Mouse (Mus musculus): ENCODE measurements around the gene Ube2r2. TPM values are rescaled to one million over a fixed set of nuclear protein-coding genes. Genes with fewer than 3 reads are reported as not detected.

The Ube2r2 gene
- total RNA-seq, 2 experiments from 2014 or later, result 91.3 to 93.6 TPM

DNA sequence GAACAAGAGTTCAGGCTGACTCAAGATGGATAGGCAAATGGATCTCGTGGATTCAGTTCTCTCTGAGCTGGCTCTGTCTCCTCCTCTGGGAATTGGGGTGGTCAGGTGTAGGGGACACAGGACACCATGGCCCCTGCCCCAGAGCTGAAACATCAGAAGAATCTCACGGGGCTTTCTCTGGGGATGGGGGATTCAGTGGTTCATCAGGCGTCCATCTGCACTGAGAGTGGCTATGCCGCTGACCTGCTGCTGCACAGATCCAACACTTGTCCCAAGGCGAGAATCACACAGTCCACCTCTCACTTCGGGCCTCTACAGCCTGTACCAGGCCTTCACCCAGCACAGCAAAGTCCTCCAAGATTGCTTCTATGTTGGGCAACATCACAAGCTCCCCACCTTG lies 20.5 kb upstream of the Ube2r2 start:
- DNase-seq (ENCODE audit: extremely low spot score in 1 of 2, low spot score in 2 of 2), result no peak
- intact Hi-C loops (cut with DNase I), result no loop called here

DNA sequence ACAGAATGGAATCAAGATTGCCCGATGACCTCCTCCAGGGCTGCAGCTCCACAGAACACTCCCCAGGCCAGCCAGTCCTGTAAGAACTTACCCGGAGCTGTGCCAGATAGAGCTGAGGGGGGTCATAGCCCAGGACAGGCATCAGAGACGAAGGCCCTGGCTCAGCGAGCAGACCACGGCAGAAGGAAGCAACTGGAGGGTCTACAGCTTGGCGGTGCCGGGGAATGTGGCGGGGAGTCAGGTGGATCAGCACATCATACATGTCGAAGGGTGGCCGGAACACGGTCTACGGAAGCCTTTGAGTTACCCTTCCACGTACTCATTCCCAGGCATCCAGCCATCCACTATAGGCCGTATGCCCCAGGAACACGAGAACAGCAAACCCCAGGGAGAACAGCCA lies 19.8 kb upstream of the Ube2r2 start:
- intact Hi-C loops (cut with DNase I), result no loop called here
- DNase-seq (ENCODE audit: extremely low spot score in 1 of 2, low spot score in 2 of 2), result no peak

DNA sequence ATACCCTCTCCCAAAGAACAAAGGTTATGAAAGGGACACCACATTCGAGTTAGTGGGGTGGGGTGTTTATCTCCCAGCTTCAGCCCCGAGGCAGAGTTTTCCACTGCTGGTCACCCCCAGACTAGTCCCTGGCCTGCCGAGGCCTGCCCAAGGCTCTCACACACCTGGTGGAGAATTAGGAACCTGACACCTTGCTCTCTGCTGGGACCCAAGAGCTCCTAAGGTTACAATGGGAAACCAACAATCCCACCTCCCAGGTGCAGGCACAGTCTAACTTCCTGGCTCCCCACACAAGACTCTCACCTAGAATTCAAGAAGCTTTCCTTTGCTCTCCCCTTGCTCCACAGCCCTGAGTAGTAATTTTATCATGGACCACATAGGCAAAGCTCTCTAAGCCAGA lies 18.7 kb upstream of the Ube2r2 start:
- DNase-seq (ENCODE audit: extremely low spot score in 1 of 2, low spot score in 2 of 2), result no peak
- intact Hi-C loops (cut with DNase I), result no loop called here

DNA sequence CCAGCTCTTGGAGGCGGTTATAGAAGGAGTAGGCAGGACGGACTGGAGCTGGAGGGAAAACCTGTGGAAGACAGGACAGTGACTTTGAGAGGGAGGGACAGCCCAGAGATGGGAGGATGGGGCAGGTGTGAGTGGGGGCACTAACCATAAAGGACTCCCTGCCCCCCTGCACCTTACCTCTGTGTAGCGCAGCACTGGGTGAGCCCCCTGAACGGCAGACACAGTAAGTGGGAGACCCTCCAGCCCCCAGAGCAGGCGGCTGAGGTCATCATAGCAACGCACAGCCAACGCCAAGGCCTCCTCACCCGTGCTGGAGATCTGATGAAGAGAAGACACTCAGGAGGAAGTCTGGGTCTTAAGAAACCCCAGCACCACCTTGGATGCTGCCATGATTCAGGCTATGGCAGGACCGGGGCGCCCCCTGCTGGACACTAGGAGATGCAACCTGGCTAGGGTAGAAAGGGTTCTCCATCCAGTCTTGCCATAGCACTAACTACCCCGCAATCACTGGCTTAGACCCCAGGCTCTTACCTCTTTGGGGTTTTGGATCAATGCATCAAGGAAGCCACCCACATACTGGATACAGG lies 16.7 kb upstream of the Ube2r2 start:
- peak in 1 of 2 experiments; percentile 73 for DNase-seq (ENCODE audit: extremely low spot score in 1 of 2, low spot score in 2 of 2)
- intact Hi-C loops (cut with DNase I), result loop anchor here (1.0 kb wide), 1 partner anchor 68 kb away; no protein-coding TSS in a partner anchor

DNA sequence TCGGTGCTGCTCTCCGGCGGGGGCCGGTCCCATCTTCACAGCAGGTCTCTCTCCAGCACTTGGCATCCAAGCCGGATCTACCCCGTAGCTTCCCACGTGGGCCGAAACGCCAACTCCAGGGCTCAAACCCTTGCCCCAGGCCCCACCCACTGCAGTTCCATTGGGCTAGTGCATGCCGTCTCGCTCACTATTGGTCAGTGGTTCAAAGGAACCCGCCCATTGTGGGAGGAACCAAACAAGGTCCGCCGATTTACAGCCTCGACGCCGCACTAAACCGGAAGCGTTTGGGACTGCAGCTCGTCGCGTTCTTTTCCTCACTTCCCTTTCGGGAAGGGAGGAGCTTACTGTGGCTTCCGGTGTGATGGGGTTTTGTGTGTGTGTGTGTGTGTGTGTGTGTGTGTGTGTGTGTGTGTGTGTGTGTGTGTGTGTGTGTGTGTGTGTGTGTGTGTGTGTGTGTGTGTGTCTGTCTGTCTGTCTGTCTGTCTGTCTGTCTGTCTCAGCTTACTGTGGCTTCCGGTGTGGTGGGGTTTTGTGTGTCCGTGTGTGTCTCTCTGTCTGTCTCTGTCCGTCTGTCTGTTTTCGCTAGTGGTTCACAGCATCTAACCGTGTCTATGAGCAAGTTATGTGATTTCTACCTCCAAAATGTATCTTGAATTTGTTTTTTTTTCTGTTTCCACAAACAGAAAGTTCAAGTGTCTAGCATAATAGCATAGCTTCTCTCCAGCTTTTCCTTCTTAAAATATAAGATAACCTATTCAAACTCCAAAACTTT lies 11.2 kb upstream of the Ube2r2 start, which contains the start of gene Nol6:
Gene Nol6 (minus strand): TSS at position 276 of the 772 bp plus-strand sequence.
- DNase-seq (ENCODE audit: extremely low spot score in 1 of 2, low spot score in 2 of 2), result peak; percentile 99
- intact Hi-C loops (cut with DNase I), result no loop called here

DNA sequence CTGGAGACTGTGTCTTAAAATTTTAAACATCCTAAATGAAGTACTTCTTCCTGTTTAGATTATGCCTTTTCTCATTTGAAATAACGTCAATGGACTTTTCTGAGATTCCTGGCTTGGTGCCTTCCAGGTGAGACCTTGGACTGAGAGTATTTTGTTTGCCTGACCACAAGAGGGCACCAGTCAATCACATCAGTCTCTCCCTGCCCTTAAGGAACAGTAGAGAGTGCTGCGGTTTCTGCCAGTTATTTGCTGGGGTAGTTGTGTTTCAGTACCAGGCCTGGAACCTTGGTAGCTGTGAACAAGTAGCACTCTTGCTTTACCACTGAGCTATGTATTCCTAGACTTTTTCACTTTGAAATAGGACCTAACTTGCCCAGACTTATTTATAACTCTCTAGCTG lies 6.1 kb upstream of the Ube2r2 start:
- DNase-seq (ENCODE audit: extremely low spot score in 1 of 2, low spot score in 2 of 2), result peak in 1 of 2 experiments; percentile 65

DNA sequence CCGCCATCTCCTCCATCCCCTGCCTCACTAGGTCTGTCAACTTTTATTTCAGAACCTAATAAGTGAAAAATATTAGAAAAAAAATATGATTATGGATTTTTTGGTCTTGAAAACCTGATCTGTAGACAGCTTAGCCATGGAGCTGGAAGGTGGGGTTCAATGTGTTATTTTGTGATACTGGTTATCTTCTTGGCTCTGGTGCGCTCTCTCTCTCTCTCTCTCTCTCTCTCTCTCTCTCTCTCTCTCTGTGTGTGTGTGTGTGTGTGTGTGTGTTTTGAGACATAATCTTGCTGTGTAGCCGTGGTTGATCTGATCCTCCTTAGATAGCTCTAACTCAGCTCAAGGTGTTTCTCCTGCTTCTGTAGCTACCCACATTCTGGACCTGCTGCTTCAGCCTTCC lies 5.7 kb upstream of the Ube2r2 start:
- no peak for DNase-seq (ENCODE audit: extremely low spot score in 1 of 2, low spot score in 2 of 2)
- intact Hi-C loops (cut with DNase I), result loop anchor here (5.0 kb wide), 2 partner anchors 37 to 157 kb away; no protein-coding TSS in a partner anchor

More for the DNA sequence above, 6.1 kb upstream of the Ube2r2 start:
- intact Hi-C loops (cut with DNase I), result loop anchor here (5.0 kb wide), 1 partner anchor 158 kb away; no protein-coding TSS in a partner anchor

DNA sequence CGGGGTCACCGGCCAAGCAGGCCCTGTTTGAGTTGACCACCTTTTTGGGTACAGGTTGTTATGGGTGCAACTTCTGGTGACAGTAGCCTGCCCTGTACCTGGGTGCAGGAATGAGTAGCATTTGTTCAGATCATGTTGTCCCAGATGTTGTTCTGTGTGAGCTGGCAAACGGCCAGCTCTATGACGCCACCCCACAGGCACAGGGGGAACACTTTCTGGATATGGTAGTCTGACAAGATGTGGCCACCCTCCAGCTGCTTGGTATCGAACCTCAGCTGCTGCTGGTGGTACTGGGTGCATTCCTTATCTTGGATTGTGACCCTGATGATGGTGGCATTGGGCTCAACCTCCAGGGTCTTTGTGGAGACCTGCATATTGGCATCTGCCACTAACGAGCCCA lies 3.1 kb upstream of the Ube2r2 start:
- DNase-seq (ENCODE audit: extremely low spot score in 1 of 2, low spot score in 2 of 2), result no peak
- intact Hi-C loops (cut with DNase I), result loop anchor here (5.0 kb wide), 1 partner anchor 35 kb away; no protein-coding TSS in a partner anchor

DNA sequence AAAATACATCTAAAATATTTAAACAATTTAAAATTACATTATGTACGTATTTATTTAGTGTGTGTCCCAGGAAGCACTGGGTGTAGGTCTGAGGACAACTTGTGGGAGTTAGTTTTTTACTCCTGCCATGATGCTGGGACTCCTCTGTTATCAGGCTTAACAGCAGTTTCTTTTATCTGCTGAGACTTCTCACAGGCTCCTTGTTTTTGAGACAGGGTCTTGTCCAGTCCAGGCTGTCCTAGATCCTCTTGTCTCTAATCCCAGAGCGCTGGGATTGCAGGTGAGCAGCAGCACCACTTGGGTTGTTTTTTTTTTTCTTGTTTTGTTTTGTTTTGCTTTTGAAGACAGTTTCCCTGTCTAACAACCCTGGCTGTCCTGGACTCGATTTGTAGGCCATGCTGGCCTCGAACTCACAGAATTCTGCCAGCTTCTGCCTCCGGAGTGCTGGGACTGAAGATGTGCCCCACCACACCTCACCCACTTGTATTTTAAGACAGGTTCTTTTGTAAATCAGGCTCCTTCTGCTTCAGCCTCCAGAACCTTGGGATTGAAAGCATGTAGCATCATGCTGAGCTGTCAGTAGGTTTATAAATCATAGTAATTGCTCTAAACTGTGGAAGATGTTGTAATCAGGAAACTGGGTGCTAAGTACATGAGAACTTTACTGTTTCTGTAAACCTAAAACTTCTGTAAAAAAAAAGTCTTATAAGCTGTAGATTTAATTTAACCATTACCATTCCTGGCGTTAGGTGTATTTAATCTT lies 1.8 kb upstream of the Ube2r2 start:
- intact Hi-C loops (cut with DNase I), result loop anchor here (5.0 kb wide), 1 partner anchor 34 kb away; no protein-coding TSS in a partner anchor
- no peak for DNase-seq (ENCODE audit: extremely low spot score in 1 of 2, low spot score in 2 of 2)

DNA sequence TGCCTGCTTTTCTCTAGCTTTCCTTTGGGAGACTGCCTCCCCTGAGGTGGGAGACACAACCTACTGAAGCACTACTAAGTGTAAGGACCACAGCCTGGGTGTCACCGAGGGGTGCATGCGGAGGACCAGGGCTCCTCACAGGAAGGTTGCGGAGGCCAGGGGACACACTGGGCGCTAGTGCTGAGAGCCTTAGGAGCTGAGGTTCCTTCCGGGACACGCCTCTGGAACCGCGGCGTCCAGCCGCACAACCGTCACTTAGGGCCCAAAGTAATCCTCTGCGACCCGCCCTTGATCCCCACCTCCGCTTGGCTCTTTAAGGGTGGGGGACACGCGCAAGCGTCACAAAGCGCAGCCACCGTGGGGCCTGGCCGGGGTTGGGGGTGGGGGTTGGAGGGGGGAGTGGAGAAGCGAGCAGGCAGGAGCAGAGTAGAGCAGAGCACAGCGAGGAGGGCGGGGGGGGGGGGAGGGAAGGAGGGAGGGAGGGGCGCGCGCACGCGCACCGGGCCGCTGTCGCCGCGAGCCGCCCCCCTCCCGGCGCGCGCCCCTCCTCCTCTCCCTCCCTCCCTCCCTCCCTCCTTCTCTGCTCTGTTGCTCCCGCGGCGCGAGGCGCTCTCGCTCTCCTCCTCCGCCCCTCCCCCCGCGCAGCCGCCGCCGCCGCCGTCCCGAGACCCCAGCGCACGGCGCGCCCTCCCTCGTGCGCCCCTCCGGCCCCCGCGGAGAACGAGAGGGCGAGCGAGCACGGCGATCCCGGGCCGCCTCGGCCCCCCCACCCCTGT lies 420 bp upstream of the Ube2r2 start:
- intact Hi-C loops (cut with DNase I), result loop anchor here (5.0 kb wide), 1 partner anchor 32 kb away; no protein-coding TSS in a partner anchor
- DNase-seq (ENCODE audit: extremely low spot score in 1 of 2, low spot score in 2 of 2), result peak; percentile 47 to 89

DNA sequence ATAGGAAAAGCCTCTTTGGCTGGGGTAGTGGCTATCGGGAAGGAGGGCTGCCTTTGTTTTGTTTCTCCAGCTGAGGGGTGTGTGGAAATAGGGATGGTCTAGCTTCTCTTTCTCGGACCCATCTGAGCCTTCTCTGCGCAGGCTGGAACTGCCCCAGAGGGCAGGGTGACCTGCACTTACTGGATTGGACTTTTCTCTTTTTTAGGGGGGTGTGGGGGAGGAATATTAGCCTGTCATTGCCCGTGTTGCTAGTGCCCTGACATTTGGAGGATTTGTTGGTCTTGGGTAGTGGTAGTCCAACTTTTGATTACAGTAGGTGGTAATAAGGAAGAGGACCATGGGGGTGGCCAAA lies 887 bp downstream of the Ube2r2 start:
- no peak for DNase-seq (ENCODE audit: extremely low spot score in 1 of 2, low spot score in 2 of 2)
- intact Hi-C loops (cut with DNase I), result no loop called here

DNA sequence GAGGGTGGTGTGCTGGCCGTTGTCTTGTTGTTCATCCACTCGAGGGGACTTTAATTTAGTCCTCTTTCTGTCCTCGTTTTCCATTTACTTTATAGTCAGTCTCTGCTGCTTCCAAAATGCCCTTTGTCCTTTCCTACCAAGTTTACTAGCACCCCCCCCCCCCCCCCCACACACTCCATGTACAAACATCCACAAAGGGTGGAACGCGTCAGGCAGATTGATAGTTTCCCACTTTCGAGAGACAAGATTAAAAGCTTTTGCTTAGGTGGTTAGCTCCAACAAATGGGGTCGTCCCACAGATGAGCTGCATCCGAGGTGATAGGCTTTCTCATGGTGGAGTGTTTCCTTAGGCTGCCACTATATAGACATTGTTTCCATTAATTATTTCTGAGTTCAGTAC lies 1.3 kb downstream of the Ube2r2 start:
- intact Hi-C loops (cut with DNase I), result no loop called here
- DNase-seq (ENCODE audit: extremely low spot score in 1 of 2, low spot score in 2 of 2), result no peak

DNA sequence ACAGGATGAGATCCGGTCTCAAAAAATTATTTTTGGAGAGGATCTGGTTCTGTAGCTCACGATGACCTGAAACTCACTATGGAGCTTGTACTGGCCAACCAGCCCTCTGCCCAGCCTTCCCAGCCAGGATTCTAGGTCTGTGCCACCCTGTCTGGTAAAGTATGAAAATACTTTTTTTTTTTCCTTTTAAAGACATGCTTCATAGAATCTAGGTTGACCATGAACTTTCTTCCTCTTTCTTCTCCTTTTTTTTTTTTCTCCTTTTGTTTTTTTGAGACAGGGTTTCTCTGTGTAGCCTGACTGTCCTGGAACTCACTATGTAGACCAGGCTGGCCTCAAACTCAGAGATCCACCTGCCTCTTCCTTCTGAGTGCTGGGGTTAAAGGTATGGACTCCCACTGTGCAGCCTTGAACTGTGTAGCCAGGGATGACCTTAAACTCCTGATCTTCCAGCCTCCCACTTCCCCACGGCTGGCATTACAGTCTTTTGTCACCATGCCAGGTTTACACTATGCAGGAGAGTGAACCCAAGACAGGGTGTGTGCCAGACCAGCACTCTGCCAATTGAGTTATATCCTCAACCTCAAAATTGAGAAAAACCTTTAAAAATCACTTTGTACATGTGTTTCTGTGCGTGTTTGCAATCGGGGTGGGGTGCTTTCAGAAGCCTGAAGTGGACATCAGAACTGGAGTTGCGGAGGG lies 4.8 kb downstream of the Ube2r2 start:
- intact Hi-C loops (cut with DNase I), result no loop called here
- DNase-seq (ENCODE audit: extremely low spot score in 1 of 2, low spot score in 2 of 2), result no peak

DNA sequence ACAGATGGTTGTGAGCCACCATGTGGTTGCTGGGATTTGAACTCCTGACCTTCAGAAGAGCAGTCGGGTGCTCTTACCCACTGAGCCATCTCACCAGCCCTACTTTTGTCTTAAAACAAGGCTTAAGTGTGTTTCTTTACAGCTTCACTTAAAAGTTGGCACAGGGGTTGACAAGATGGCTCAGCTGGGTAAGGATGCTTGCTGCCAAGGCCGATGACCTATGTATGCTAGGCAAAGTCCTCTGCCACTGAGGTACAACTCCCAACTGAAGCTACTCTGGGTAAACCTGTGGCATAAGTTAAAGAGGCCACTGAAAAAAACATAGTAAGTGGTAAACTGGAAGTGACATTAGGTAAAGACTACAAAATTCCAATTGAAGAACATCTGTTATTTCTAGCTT lies 7.1 kb downstream of the Ube2r2 start:
- DNase-seq (ENCODE audit: extremely low spot score in 1 of 2, low spot score in 2 of 2), result no peak
- intact Hi-C loops (cut with DNase I), result no loop called here

DNA sequence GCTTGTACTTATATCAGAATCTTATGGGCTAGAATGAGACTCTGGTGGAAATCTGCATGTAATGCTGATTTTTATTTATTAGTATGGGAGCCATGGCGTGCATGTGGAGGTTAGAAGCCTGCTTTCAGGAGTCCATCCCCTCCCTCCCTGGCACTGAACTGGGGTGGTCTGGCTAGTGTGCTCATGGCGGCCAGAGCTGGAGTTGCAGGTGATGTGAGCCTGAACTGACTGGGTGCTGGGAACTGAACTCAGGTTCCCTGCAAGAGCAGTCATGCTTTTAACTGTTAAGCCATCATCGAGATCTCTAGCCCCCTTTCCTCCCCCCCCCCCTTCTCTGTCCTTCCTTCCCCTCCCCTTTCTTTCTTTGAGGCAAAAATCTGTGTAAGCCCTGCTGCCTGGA lies 14.3 kb downstream of the Ube2r2 start:
- intact Hi-C loops (cut with DNase I), result no loop called here
- DNase-seq (ENCODE audit: extremely low spot score in 1 of 2, low spot score in 2 of 2), result no peak

DNA sequence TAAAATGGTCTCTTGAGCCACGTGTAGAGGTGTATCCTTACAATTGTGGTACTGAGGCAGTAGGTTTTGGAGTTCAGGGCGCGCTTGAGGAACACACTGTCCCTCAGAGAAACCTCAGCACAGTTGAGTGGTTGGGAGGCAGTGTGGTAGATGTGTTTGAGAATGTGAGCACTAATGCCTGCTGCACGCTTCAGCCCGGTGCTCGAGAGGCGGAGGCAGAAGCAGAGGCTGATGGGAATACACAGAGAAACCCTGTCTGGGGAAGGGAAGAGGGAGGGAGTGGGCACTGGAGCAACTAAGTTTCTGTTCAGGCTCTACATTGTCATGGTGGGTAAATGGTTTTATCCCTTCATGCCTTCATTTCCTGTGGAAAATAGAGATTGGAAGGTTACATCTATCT lies 15.6 kb downstream of the Ube2r2 start:
- intact Hi-C loops (cut with DNase I), result no loop called here
- no peak for DNase-seq (ENCODE audit: extremely low spot score in 1 of 2, low spot score in 2 of 2)

DNA sequence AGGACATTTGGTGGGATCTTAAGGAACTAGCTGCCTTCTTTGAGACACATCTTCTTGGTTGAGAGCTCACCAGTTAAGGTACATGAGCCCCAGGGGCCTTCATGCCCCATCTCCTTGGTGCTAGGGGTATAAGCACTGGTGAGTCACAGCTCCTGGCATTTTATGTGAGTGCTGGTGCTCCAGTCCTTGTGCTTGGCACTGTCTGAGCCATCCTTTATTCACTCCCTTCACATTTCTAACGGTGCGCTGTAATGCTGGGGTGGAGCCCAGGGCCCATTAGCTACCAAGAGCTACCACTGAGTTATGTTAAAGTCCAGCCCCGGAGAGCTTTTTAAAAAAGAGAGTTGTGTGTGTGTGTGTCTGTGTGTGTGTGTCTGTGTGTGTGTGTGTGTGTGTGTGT lies 17.6 kb downstream of the Ube2r2 start:
- no peak for DNase-seq (ENCODE audit: extremely low spot score in 1 of 2, low spot score in 2 of 2)
- intact Hi-C loops (cut with DNase I), result no loop called here

DNA sequence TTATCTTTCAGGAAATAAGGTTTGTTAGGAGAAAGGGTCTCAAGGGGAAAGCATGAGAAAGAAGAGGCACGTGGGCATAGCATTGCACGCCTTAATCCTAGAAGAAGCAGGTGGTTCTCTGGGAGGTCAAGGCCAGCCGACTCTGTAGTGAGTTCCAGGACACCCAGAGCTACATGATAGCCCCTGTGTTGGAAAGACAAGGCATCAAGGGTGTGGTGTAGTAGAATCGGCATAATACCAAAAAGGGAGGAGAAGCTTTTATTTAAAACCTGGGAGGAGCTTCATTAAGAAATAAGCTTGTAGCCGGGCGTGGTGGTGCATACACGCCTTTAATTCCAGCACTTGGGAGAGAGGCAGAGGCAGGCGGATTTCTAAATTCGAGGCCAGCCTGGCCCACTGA lies 21.4 kb downstream of the Ube2r2 start:
- intact Hi-C loops (cut with DNase I), result no loop called here
- no peak for DNase-seq (ENCODE audit: extremely low spot score in 1 of 2, low spot score in 2 of 2)
